Mouse (Mus musculus): ENCODE measurements around the gene Ndufv3. TPM values are rescaled to one million over a fixed set of nuclear protein-coding genes. Genes with fewer than 3 reads are reported as not detected.

The Ndufv3 gene
- polyA plus RNA-seq, 2 experiments, result 103 to 277 TPM

GRCm38 (mm10) chr17:31540809-31541459 lies 21.0 kb downstream of the Ndufv3 start:
- no peaks in the 10 kb centered on the region for H3K9me3 ChIP-seq (ENCODE audit: control insufficient read depth, low read length)
- H3K9ac ChIP-seq (ENCODE audit: low read depth, low read length, severe bottlenecking), result no peak overlapping the region; the same call in 1 of the 2 replicates
- DNase-seq (ENCODE audit: low spot score) (no peak), ATAC-seq (ENCODE audit: low FRiP score, low read depth) (peak; percentile 72)
- TF ChIP-seq POLR2A (IDR thresholded peaks at IDR 0.05; ENCODE audit: borderline replicate concordance, extremely low read depth, insufficient read depth, insufficient read length), result no peak
- no peak overlapping the region for H3K4me3 ChIP-seq (replicated peaks; ENCODE audit: low read length)
- peaks cover 19% of the 10 kb centered on the region for H3K4me1 ChIP-seq (ENCODE audit: control insufficient read depth, insufficient read depth, low read length)
- H3K27ac ChIP-seq (replicated peaks; ENCODE audit: low read depth, low read length), result peak overlapping the region; percentile 63
- H3K36me3 ChIP-seq (ENCODE audit: control insufficient read depth, insufficient read depth, low read length), result no peaks in the 10 kb centered on the region
- WGBS, result 19% methylated on average over 4 of the region's 4 CpGs
- H3K27me3 ChIP-seq (ENCODE audit: control insufficient read depth, insufficient read depth, low read length), result no peaks in the 10 kb centered on the region
- no peak overlapping the region for H3K4me2 ChIP-seq (replicated peaks; ENCODE audit: low read depth, low read length, severe bottlenecking)

GRCm38 (mm10) chr17:31541460-31541831 lies 21.5 kb downstream of the Ndufv3 start:
- DNase-seq (ENCODE audit: low spot score) (peak; percentile 84), ATAC-seq (ENCODE audit: low FRiP score, low read depth) (peak; percentile 88)
- peak overlapping the region; percentile 63 for H3K27ac ChIP-seq (replicated peaks; ENCODE audit: low read depth, low read length)
- H3K27me3 ChIP-seq (ENCODE audit: control insufficient read depth, insufficient read depth, low read length), result no peaks in the 10 kb centered on the region
- H3K4me3 ChIP-seq (replicated peaks; ENCODE audit: low read length), result no peak overlapping the region
- no peaks in the 10 kb centered on the region for H3K9me3 ChIP-seq (ENCODE audit: control insufficient read depth, low read length)
- no peak for TF ChIP-seq POLR2A (IDR thresholded peaks at IDR 0.05; ENCODE audit: borderline replicate concordance, extremely low read depth, insufficient read depth, insufficient read length)
- WGBS, result 26% methylated on average over 6 of the region's 6 CpGs
- H3K4me2 ChIP-seq (replicated peaks; ENCODE audit: low read depth, low read length, severe bottlenecking), result no peak overlapping the region
- H3K4me1 ChIP-seq (ENCODE audit: control insufficient read depth, insufficient read depth, low read length), result peaks cover 17% of the 10 kb centered on the region
- no peaks in the 10 kb centered on the region for H3K36me3 ChIP-seq (ENCODE audit: control insufficient read depth, insufficient read depth, low read length)
- no peak overlapping the region for H3K9ac ChIP-seq (ENCODE audit: low read depth, low read length, severe bottlenecking)

GRCm38 (mm10) chr17:31543574-31543973 lies 23.7 kb downstream of the Ndufv3 start:
- no peak overlapping the region for H3K4me2 ChIP-seq (replicated peaks; ENCODE audit: low read depth, low read length, severe bottlenecking)
- ATAC-seq (ENCODE audit: low FRiP score, low read depth), result no peak
- 25% methylated on average over 6 of the region's 6 CpGs for WGBS
- no peak overlapping the region for H3K27ac ChIP-seq (replicated peaks; ENCODE audit: low read depth, low read length)
- H3K27me3 ChIP-seq (ENCODE audit: control insufficient read depth, insufficient read depth, low read length), result no peaks in the 10 kb centered on the region
- peaks cover 17% of the 10 kb centered on the region for H3K4me1 ChIP-seq (ENCODE audit: control insufficient read depth, insufficient read depth, low read length)
- no peaks in the 10 kb centered on the region for H3K36me3 ChIP-seq (ENCODE audit: control insufficient read depth, insufficient read depth, low read length)
- H3K4me3 ChIP-seq (replicated peaks; ENCODE audit: low read length), result no peak overlapping the region
- H3K9me3 ChIP-seq (ENCODE audit: control insufficient read depth, low read length), result no peaks in the 10 kb centered on the region
- DNase-seq (ENCODE audit: low spot score), result no peak
- H3K9ac ChIP-seq (ENCODE audit: low read depth, low read length, severe bottlenecking), result no peak overlapping the region
- no peak for TF ChIP-seq POLR2A (IDR thresholded peaks at IDR 0.05; ENCODE audit: borderline replicate concordance, extremely low read depth, insufficient read depth, insufficient read length)

- no peaks in the 10 kb centered on the region for H3K9me3 ChIP-seq (ENCODE audit: control insufficient read depth, low read length)
- peaks cover 8% of the 10 kb centered on the region for H3K4me1 ChIP-seq (ENCODE audit: control insufficient read depth, insufficient read depth, low read length)
- H3K36me3 ChIP-seq (ENCODE audit: control insufficient read depth, insufficient read depth, low read length), result no peaks in the 10 kb centered on the region
- H3K9ac ChIP-seq (ENCODE audit: low read depth, low read length, severe bottlenecking), result no peak overlapping the region
- TF ChIP-seq POLR2A (IDR thresholded peaks at IDR 0.05; ENCODE audit: borderline replicate concordance, extremely low read depth, insufficient read depth, insufficient read length), result no peak
- no peak for DNase-seq (ENCODE audit: low spot score)
- H3K4me2 ChIP-seq (replicated peaks; ENCODE audit: low read depth, low read length, severe bottlenecking), result no peak overlapping the region
- H3K27me3 ChIP-seq (ENCODE audit: control insufficient read depth, insufficient read depth, low read length), result no peaks in the 10 kb centered on the region
- 77% methylated on average over 9 of the region's 9 CpGs for WGBS
- peak; percentile 55; the same call in 1 of the 2 replicates for ATAC-seq (ENCODE audit: low FRiP score, low read depth)
- H3K27ac ChIP-seq (replicated peaks; ENCODE audit: low read depth, low read length), result no peak overlapping the region
- no peak overlapping the region for H3K4me3 ChIP-seq (replicated peaks; ENCODE audit: low read length)
Measured at GRCm38 (mm10) chr17:31546444-31547196, 26.7 kb downstream of the Ndufv3 start.

- Histone ChIP-seq H3K4me2 (replicated peaks; ENCODE audit: low read depth, low read length, severe bottlenecking) (no peak overlapping the region), H3K4me1 (ENCODE audit: control insufficient read depth, insufficient read depth, low read length) (no peaks in the 10 kb centered on the region), H3K36me3 (ENCODE audit: control insufficient read depth, insufficient read depth, low read length) (no peaks in the 10 kb centered on the region), H3K27me3 (ENCODE audit: control insufficient read depth, insufficient read depth, low read length) (no peaks in the 10 kb centered on the region), H3K27ac (replicated peaks; ENCODE audit: low read depth, low read length) (no peak overlapping the region), H3K4me3 (replicated peaks; ENCODE audit: low read length) (no peak overlapping the region), H3K9ac (ENCODE audit: low read depth, low read length, severe bottlenecking) (no peak overlapping the region), H3K9me3 (ENCODE audit: control insufficient read depth, low read length) (no peaks in the 10 kb centered on the region)
- 61% methylated on average over 3 of the region's 3 CpGs for WGBS
- TF ChIP-seq POLR2A (IDR thresholded peaks at IDR 0.05; ENCODE audit: borderline replicate concordance, extremely low read depth, insufficient read depth, insufficient read length), result no peak
- DNase-seq (ENCODE audit: low spot score), result no peak
- no peak for ATAC-seq (ENCODE audit: low FRiP score, low read depth)
Measured at GRCm38 (mm10) chr17:31547974-31548373, 28.1 kb downstream of the Ndufv3 start.
